Mouse (Mus musculus) adrenal gland, postnatal 10 days (tissue): ENCODE results near the gene Trub2. TPM values are rescaled to one million over a fixed set of nuclear protein-coding genes. Genes with fewer than 3 reads are reported as not detected.
"Not testable (repeated sequence)": the region's sequence is repeated elsewhere in the genome, so short reads cannot be mapped to it uniquely, and the experiment has no call there.

Experiments used
- DNase-seq: peaks from one replicate; pipeline ENCODE4 v3.0.0; 2021; ENCODE audit warnings: mixed read lengths
- total RNA-seq, 2 experiments: library from RNA; stranded (reverse); gene quantifications; 2 replicates each; pipeline ENCODE4 v1.2.3; 2021

Trub2 gene
- total RNA-seq, 2 experiments from 2014 or later, result 25.7 to 43.1 TPM

DNA sequence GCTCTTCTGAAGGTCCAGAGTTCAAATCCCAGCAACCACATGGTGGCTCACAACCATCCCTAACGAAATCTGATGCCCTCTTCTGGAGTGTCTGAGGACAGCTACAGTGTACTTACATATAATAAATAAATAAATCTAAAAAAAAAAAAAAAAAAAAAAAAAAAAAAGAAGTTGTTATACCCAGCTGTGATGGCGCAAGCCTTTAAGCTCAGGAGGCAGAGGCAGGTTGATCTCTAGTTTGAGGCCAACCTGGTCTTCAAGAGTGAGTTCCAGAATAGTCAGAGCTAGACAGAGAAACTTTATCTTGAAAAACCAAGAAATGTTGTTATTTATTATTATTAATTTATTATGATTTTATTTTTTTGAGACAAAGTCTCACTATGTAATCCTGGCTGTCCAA lies 7.0 kb downstream of the Trub2 start:
- not testable (repeated sequence) for DNase-seq

DNA sequence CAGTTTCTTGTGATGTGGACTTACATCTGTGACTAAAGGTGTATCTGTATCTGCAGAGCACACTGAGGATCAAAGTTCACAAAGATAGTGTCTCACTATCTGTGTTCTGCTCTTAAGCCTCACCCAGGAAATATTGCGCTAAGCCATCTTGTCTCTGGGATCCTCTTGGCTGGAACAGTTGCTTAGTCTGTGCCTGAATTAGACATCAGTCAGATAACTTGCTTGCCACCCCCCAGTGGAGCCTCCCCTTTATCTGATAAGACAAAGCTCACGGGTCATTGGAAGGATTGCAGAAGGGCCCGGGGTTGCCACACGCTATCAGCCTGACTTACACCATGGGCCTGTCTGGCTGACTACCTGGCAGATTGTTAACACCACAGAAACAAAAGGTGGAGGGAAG lies 15.0 kb downstream of the Trub2 start:
- DNase-seq, result no peak

DNA sequence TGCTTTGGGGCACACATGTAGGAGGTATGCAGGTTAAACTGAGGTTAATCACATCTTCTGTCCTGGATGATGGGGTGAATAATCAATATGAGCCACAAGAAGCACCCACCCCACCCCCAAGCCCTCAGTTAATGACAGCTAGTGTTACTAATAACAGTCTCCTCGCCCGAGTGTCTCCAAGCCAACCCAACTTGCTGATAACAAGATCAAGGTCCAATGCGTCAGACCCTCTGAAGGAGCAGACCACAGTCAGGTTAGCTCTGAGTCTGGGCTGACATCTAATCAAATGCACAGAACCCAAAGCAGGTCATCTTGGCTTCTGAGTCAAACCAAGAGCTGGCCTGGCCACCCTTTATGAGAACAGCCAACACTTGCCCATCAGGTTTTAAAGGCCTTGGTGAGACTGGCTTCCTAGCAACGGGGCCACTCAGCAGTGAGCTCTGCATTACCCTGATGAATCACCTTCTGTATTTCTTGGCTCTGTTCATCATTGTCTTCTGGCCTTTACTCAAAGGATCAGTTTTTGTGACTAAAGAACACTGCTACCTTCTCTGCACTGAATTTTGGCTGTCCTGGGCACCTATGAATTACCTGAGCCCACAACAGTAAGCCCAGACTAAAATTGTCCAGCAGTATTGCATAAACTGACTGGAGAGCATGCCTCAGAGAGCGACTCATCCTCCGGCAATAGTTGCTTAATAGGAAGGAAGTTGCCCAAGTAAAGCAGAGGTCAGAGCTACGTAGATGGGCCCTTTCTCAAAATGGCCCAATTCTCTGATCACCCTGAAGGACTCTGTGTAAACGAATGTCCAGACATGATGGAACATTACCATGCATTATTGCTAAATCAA lies 16.5 kb downstream of the Trub2 start:
- peak; percentile 43 for DNase-seq

DNA sequence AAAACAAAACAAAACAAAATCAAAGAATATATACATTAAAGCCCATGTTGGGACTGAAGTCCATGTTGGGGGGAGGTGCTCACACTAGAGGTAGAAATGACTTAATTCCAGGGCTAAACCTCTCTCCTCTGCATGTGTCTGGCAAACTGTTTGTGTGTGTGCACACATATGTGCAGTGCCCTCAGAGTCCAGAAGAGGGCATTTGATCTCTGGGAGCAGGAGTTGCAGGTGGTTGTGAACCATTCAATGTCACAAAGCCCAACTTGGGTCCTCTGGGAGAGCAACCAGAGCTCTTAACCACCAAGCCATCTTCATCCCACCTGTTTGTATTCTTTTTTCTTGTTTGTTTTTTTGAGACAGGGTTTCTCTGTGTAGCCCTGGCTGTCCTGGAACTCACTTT lies 18.1 kb downstream of the Trub2 start:
- DNase-seq, result no peak

DNA sequence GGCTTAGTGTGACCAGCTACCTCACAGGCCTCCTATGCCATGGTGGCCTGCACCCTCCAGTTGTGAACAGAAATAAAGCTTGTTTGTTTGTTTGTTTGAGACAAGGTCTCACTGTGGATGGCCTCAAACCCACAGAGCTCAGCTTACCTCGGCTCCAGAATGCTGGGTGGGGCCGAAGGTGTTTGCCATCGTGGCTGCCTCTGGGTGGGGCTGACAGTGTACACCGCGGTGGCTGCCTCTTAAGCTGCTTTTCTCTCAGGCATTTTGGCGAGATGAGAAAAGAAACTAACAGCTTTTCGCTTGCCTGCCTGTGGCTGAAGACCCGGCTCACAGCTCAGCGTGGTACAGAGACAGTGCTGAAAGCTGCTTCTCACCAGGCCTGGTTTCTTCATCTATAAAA lies 19.4 kb downstream of the Trub2 start:
- DNase-seq, result no peak

DNA sequence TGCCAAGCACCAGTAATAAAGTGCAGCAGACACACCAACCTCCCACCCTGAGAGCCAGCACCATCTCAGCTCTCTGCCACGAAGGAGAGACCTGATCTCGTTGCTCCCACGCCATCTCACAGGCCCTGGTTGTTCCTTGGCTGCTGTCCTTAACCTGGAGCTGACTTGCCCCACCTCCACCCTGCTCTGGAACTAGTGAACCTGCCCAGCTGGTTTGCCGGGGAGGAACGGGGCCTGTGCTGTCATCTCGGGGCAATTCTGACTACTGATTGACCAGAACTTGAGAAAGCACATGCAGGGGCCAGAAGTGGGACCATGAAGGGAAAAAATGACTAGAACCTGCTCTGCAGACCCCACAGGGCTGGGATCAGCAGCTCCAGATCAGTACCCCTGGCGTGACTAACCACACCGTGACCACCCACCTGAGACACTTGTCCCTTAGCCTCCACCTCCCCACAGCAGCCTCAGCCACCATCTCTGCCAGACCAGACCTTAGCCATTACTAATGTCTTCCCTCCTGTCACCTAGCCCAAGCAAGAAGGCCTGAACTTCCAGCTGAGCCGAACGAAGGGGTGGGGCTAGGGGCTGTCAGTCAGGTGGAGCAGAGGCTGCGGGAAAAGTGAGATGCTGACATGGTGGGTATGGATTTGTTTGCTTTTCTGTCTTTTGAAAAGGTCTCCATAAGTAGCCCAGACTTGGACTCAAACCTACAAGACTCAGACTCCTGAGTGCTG lies 20.2 kb downstream of the Trub2 start:
- DNase-seq, result no peak

DNA sequence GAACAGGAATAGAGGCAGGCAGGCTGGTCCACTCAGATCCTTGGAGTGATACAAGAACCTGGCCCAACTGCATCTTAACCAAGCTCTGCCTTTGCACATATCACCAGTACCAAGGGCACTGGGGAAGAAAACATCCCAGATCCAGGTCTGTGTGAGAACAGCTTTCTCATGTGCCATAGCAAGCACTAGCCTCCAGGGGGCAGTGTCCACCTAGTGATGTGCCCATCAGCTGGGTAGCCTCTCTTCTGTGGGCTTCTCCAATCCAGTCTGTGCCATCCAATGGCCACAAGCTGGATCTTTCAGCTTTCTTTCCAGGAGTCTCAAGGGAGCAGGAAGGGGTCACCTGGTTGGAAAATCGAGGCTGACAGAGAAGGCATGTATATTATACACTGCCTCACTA lies 23.5 kb downstream of the Trub2 start:
- DNase-seq, result peak; percentile 86

DNA sequence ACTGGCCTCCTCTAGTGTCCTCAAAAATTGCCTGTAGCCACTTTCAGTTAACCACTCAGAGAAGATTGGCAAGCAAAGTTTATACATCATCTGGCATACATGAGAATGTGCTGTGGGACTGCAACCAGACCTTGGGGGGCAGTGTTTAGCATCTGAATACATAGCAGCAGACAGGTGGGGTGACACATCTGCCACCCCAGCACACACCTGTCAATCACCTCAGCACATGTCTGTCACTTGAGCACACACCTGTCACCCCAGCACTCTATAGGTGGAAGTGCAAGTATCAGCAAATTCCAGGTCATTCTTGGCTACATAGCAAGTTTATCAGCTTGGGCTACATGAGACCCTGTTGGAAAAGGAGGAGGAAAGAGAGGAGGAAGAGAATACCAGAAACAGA lies 32.6 kb downstream of the Trub2 start:
- DNase-seq, result no peak

DNA sequence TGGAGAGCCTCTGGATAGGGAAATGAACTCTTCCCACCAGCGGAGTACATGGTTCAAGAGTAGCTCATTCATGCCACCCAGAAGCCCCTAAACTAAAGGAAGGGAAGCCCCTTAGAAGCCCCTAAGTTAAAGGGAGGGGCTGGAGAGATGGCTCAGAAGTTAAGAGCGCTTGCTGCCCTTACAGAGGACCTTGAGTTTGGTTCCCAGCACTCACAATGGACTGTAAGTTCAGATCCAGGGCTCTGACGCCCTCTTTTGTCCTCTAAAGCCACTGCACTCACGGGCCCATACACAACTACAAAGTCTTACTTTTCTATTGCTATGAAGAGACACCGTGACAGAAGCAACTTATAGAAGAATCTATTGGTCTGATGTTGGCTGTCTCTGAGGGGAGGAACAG lies 35.9 kb downstream of the Trub2 start:
- no peak for DNase-seq

DNA sequence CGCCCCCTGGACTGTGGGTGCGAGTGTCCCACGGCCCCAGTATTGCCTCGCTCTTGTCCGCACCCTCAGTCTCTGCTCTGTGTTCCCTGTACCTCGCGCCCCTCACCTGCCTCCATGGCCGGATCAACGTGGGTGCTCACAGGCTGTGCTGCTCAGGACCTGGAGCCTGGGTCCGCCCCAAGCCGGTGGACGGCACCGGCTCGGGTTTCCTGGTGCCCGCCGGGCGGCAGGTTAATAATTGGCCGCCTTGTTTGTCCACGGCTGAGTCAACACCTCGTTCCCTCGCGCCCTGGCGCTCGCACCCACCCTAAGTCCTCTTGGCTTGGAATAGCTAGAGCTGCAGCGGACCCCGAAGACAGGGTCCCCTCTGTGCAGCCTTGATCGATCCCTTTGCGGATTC lies 36.8 kb downstream of the Trub2 start, which contains the start of gene Gm13420:
Gene Gm13420, minus strand, starts transcription at position 189 of the 400 bp plus-strand sequence.
- DNase-seq, result no peak

DNA sequence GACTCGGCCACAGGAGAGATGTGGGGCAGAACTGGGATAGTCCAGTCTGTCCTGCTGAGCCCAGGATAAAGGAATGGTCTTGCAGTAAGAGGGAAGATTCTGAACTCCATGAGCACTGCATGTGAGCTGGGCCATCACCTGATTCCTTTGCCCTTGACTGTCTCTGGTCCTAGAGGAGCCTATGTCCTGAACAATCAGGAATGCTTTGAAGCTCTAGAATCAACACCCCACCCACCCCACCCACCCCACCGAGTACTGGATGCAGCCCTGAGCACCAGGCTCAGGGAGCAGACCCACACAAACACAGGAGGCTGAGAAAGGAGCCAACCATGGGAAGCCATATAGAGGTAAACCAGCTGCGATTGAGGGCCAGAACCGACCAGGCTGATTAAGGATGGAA lies 39.8 kb downstream of the Trub2 start:
- DNase-seq, result no peak

DNA sequence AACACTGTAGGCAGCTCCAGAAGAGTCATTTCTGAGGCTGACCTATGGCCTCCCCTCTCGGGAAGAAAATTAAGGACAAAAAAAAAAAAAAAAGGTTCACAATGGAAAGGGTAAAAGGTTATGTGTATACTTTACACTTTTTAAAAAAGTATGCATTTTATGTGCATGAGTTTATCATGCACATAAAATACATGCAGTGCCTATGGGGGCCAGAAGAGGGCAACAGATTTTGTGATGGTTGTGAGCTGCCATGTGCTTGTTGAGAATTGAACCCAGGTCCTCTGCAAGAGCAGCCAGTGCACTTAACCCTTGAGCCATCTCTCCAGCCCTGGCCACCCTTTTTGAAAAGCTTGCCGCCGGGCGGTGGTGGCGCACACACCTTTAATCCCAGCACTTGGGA lies 40.5 kb downstream of the Trub2 start:
- no peak for DNase-seq

DNA sequence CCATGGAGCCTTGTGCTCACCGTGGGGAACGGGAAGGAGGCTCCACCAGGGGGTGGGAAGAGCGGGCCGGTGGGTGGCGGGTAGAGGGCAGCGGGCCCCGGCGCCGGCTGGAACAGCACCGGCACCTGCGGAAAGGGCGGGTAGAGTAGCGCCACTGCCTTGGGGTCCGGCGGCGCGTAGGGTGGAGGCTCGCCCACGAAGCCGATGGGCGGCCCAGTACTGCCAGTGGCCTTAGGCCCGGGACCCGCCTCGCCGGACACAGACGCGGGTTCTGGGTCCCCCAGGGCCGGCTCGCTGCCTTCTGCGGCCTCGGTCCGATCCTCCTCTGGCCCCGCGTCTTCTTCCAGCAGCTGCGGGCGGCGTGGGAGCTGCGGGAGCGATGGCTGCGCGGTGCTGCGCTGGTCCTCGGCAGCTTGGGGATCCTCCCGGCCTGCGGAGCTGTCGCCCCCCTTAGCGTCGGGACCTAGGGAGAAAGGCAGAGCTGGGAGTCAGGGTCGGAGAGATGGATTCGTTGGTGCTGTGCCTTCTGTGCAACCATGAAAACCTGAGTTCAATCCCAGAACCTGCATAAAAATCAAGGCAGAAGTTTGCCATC lies 41.0 kb downstream of the Trub2 start:
- no peak for DNase-seq

DNA sequence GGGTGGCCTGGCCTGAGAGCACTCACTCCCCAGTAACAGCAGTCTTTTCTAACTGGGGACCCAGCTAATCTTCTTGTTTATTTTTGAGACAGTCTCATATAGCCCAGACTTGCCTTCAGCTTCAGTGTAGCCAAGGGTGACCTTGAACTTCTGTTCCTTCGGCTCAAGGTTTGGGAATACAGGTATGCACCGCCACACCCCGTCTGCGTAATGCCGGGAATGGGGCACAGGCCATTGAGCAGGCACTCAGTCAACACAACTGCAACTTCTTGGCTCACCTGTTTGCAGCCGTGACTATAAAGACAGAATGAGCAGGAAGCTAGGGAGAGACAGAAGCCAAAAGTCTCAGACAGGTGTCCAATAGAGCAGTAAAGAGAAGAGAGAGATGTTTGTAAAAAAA lies 44.0 kb downstream of the Trub2 start:
- no peak for DNase-seq

DNA sequence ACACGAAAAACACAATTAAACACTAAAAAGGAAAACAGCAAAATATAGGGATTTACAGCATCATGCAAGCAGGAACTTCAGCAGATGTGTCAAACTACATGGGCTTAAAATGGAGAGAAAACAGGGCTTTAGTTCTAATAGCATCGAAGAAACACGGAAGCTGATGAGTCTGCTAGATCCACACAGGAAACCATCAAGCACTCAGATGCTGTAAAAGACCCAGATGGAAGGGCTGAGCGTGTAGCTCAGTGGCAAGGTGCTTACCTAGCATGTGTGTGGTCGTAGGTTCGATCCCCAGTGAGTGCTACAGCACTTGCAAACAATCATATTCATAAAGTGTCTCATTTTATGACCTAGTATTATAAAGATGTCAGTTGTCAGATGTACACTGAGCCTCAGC lies 47.1 kb downstream of the Trub2 start:
- no peak for DNase-seq

DNA sequence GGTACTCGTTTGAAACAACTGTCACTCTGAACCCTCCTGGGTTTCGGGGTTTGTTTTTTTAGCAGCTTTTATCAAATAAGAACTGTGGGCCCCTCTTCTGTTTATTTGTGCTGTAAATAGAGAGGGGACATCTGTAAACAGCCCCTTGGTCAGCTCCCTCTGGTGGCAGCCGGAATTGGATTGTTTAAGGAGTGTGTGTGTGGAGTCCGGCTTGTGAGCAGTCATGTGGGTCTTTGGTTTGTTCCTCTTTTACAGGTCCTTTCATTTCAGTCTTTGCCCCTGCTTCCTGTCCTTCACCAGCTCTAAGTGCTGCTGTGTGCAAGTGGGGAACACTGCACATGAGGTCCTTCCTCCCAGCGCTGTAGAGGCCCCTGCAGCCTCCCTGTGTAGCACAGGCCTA lies 48.9 kb downstream of the Trub2 start:
- no peak for DNase-seq

DNA sequence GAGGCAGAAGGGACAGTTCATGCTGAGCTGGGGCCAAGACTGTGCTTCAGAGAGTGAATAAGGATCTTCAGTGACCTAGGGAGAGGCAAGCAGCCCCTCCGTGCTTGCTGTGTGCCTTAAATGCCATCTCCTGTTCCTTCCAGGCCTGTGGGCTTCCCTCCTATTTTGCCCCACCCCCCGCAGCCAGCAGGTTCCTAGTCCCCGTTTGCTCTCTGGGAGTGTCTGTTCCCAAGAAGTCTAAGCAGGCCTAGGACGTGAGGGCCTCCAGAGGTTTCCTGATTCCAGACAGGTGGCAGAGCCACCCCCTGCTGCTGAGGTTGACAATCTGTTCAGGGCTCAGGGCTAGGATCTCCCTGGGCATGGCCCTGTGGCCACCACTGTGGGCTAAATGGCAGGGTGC lies 49.5 kb downstream of the Trub2 start:
- no peak for DNase-seq

DNA sequence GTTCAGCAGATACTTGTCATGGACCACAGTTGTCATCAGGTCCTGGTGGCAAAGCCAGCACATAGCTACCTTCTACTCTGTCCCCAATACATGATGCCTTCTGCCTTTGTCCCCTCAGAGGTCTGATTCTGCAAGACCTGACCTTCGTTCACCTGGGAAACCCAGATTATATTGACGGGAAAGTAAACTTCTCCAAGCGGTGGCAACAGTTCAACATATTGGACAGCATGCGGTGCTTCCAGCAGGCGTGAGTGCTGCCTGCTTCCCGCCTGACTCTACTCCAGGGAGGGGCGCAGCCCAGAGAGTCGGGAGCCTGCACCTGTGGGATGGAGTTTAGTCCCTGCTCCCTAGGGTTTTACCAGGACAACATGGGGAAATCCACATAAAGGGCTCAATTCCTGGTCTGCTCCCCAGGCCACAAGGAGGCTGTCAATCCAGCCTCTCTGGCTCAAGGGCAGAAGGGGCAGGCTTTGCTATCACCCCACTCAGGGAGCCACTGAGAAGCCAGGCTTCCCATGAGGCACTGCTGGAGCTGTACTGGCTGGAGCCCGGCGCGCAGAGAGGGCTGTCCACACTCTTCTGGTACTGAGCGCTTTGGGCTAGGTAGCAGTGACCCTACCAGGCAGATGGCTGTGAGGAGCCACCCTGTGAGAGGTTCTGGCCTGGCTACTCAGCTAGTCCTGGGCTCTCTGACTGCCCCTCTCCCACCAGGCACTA lies 50.9 kb downstream of the Trub2 start:
- DNase-seq, result no peak

DNA sequence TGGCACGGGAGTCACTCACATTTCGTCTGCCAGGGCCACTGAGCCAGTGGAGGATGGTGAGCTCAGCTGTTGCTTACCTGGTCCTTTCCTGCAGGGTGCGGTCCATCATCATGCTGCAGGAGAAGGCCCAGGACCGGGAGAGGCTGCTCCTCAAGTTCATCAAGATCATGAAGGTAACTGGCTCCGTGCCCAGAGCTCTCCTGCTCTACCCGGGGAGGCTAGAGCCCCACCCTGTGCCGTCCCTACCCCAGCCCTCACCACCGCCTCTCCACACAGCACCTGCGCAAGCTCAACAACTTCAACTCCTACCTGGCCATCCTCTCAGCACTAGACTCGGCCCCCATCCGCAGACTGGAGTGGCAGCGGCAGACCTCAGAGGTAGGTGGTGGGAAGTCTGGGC lies 52.6 kb downstream of the Trub2 start:
- DNase-seq, result no peak

DNA sequence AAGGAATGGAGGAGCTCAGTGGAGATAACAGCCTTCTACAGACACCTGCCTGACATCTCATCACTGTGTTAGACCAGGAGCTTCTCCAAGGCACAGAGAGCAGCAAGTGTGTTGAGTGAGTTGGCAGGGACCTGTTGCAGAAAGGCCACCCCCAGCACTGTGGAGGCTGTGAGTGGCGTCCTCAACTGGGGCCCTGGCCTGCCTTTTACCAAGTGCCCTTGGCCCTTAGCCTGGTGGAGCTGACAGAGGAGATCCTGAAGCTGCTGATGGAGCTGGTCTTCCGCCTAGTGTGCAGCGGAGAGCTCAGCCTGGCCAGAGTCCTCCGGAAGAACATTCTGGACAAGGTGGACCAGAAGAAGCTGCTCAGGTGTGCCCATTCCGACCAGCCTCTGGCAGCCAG lies 55.0 kb downstream of the Trub2 start:
- DNase-seq, result no peak

DNA sequence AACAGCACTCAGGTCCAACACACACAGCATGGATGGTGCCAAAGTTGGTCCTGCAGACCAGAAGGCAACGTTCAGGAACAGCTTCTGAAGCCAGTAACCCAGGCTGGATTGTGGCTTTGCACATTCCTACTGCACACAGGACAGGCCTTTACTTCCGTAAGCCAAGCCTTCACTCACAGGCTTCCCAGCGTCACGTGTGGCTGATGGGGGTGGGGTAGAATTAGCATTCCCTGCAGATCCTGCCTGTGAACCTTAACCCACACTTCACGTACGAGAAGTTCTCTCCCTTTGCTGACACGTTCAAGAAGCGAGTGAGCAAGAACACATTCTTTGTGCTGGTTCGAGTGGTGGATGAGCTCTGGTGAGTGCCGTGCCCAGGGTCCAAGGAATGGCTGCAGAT lies 55.7 kb downstream of the Trub2 start:
- no peak for DNase-seq

DNA sequence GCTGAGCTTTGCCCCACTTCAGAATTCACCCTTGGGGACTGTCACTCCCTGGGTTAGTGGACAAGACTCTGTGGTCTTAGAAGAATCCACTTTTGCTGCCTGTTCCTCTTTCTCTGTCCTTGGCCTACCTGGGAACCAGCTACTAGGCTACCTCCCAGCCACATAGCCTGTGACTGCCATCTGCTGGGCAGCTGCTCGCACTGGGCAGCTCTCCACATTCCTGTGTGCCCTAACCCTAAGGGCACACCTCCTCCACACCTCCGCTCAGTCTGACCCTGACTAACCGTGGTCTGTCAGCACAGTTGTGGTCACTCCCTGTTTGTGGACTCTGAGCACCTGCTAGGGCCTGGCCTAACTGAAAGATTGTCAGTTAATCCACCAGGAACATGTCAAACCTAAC lies 56.8 kb downstream of the Trub2 start:
- peak; percentile 81 for DNase-seq

DNA sequence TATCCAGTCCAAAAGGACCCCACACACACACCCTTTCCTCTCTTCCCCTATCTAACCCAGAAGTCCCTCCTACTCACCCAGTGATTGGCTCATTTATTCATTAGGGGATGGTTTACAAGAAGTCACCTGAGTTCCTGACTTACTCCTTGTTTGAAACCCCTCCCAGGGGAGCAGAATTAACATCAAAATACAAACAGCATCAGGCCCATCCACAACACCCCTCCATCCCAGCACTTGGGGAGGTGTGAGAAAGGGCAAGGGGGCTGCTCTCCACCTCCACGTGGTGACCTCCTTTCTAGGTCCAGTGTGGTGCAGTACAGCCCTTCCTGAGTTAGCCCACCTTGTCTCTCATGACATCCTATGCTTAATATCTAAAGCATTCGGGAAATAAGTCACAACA lies 58.8 kb downstream of the Trub2 start:
- no peak for DNase-seq
